In the genomic region with DNA sequence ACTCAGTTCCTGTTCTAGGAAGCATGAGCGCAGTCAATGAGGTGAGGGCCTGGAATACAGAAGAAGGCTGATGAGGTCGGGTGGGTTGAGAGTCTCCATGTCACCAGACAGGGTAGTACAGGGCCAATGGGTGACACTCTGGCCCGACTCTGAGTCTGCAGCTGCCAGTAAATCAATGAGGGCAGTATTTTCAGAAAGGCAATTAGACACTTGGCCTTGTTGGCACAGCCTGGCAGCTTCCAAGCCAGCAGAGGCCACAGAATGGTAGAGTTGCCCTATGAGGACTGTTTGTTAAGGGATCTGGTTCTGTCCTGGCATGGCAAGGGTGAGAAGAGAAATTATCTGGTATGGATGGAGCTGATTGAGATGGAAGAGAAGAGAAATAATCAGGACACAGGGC, we compare ENCODE assay signal across 22 mouse cellular contexts.
DNase-seq lines count a peak whose midpoint lies in the region; ATAC-seq and TF ChIP-seq lines count a peak whose summit lies in the region.
"Had no signal": no experiment of that assay in that cellular context is flagged by ENCODE, and none has a peak within 500 bp of the region (broad histone marks: within the 10 kb centered on the region; RNA-seq: fewer than 3 reads in every experiment).

No protein-coding gene starts in this region.

- no peak overlapping the region for H3K4me3 ChIP-seq in gastrocnemius, adult 2 months
- H3K4me3 ChIP-seq in midbrain, embryonic 11.5 days (ENCODE audit: low read depth, low read length): no peak overlapping the region
- no peak overlapping the region for H3K4me3 ChIP-seq in midbrain, embryonic 13.5 days (replicated peaks)
- H3K4me3 ChIP-seq: embryonic facial prominence, embryonic 15.5 days; erythroblast, embryonic 14.5 days; forebrain, embryonic 10.5 days; heart, embryonic 10.5 days; hindbrain, embryonic 12.5 days had no signal

- intact Hi-C loops in gastrocnemius, adult 2 months (cut with DNase I): no loop called here

- H3K9me3 ChIP-seq in midbrain, embryonic 11.5 days (ENCODE audit: control insufficient read depth, low read length): no peaks in the 10 kb centered on the region
- no peaks in the 10 kb centered on the region for H3K9me3 ChIP-seq in midbrain, embryonic 13.5 days
- H3K9me3 ChIP-seq: embryonic facial prominence, embryonic 15.5 days; forebrain, embryonic 10.5 days; heart, embryonic 10.5 days; hindbrain, embryonic 12.5 days had no signal

- no peak for TF ChIP-seq CTCF in gastrocnemius, adult 2 months (IDR thresholded peaks at IDR 0.05)

- WGBS in midbrain, embryonic 11.5 days: 91% methylated on average over 3 of the region's 3 CpGs
- WGBS in midbrain, embryonic 13.5 days: 85% methylated on average over 3 of the region's 3 CpGs

- DNase-seq in adrenal gland, postnatal 36 days: peak; percentile 7 to 22
- no peak for DNase-seq in adrenal gland, postnatal 4 days (ENCODE audit: low spot score in 2 of 2)
- peak; percentile 32 for DNase-seq in gastrocnemius, adult 2 months
- no peak for DNase-seq in gastrocnemius, postnatal 25 days
- peak; percentile 2 for DNase-seq in midbrain, embryonic 11.5 days (ENCODE audit: low spot score, missing footprints)
- no peak for DNase-seq in spleen, postnatal 14 days (ENCODE audit: low spot score in 2 of 2)
- DNase-seq: cerebellum, adult 11 months; cerebellum, adult 9-11 months; embryo, embryonic 11 days; gastrocnemius, postnatal 10 days; heart, postnatal 10 days; heart, postnatal 4 days; kidney, adult 18-20 months had no signal

- H3K27ac ChIP-seq in gastrocnemius, adult 2 months: no peak overlapping the region
- no peak overlapping the region for H3K27ac ChIP-seq in midbrain, embryonic 11.5 days (ENCODE audit: low read depth, low read length)
- H3K27ac ChIP-seq in midbrain, embryonic 13.5 days: no peak overlapping the region
- H3K27ac ChIP-seq: embryonic facial prominence, embryonic 15.5 days; forebrain, embryonic 10.5 days; heart, embryonic 10.5 days; hindbrain, embryonic 12.5 days had no signal

- no peaks in the 10 kb centered on the region for H3K4me1 ChIP-seq in midbrain, embryonic 11.5 days (ENCODE audit: control insufficient read depth, insufficient read depth, low read length)
- no peaks in the 10 kb centered on the region for H3K4me1 ChIP-seq in midbrain, embryonic 13.5 days (replicated peaks)
- H3K4me1 ChIP-seq: embryonic facial prominence, embryonic 15.5 days; hindbrain, embryonic 12.5 days had no signal

- no peaks in the 10 kb centered on the region for H3K27me3 ChIP-seq in midbrain, embryonic 11.5 days (ENCODE audit: control insufficient read depth, insufficient read depth, low read length)
- no peaks in the 10 kb centered on the region for H3K27me3 ChIP-seq in midbrain, embryonic 13.5 days
- H3K27me3 ChIP-seq: embryonic facial prominence, embryonic 15.5 days; hindbrain, embryonic 12.5 days had no signal

- no peak overlapping the region for H3K4me2 ChIP-seq in midbrain, embryonic 11.5 days
- no peak overlapping the region for H3K4me2 ChIP-seq in midbrain, embryonic 13.5 days (replicated peaks)
- H3K4me2 ChIP-seq: embryonic facial prominence, embryonic 15.5 days; hindbrain, embryonic 12.5 days had no signal

- no peak for ATAC-seq in midbrain, embryonic 11.5 days (ENCODE audit: low FRiP score)
- no peak for ATAC-seq in midbrain, embryonic 13.5 days
- ATAC-seq: forebrain, embryonic 14.5 days; hindbrain, embryonic 16.5 days; inflammation-experienced regulatory T-cells, adult 6 months had no signal

- H3K9ac ChIP-seq in midbrain, embryonic 11.5 days (ENCODE audit: low read length): no peak overlapping the region
- H3K9ac ChIP-seq in midbrain, embryonic 13.5 days (replicated peaks): no peak overlapping the region
- H3K9ac ChIP-seq: embryonic facial prominence, embryonic 15.5 days; hindbrain, embryonic 12.5 days had no signal

- H3K36me3 ChIP-seq in midbrain, embryonic 11.5 days (ENCODE audit: control insufficient read depth, insufficient read depth, low read length): no peaks in the 10 kb centered on the region
- H3K36me3 ChIP-seq in midbrain, embryonic 13.5 days: no peaks in the 10 kb centered on the region
- H3K36me3 ChIP-seq: embryonic facial prominence, embryonic 15.5 days; forebrain, embryonic 10.5 days; heart, embryonic 10.5 days; hindbrain, embryonic 12.5 days had no signal

Comparison
In these comparisons a context has a peak if more than half of its experiments do, and no peak if none do; other contexts are left out.
1. DNase-seq: peak in adrenal gland, postnatal 36 days (2 of 2), gastrocnemius, adult 2 months (single experiment) and midbrain, embryonic 11.5 days (single experiment); none in adrenal gland, postnatal 4 days (0 of 2), gastrocnemius, postnatal 25 days (single experiment) and spleen, postnatal 14 days (0 of 2).